Comparison of ENCODE assay signal across 23 mouse cellular contexts in genomic region chr5:66220620-66221019, GRCm38 (mm10). TPM values are rescaled to one million over a fixed set of nuclear protein-coding genes. Genes with fewer than 3 reads are reported as not detected.
DNase-seq lines count a peak whose midpoint lies in the region; ATAC-seq and TF ChIP-seq lines count a peak whose summit lies in the region.
"Had no signal": no experiment of that assay in that cellular context is flagged by ENCODE, and none has a peak within 500 bp of the region (broad histone marks: within the 10 kb centered on the region; RNA-seq: fewer than 3 reads in every experiment).

No protein-coding gene starts in this region.

- peaks cover 16% of the 10 kb centered on the region for H3K4me1 ChIP-seq in embryonic facial prominence, embryonic 14.5 days (ENCODE audit: control insufficient read depth, insufficient read depth, low read length)
- no peaks in the 10 kb centered on the region for H3K4me1 ChIP-seq in intestine, postnatal 0 days (replicated peaks; ENCODE audit: control insufficient read depth, insufficient read depth, low read length)
- no peaks in the 10 kb centered on the region for H3K4me1 ChIP-seq in stomach, postnatal 0 days (replicated peaks; ENCODE audit: control insufficient read depth, insufficient read depth)
- peaks cover 14% of the 10 kb centered on the region for H3K4me1 ChIP-seq in kidney, embryonic 16.5 days (ENCODE audit: insufficient read depth, low read length)
- H3K4me1 ChIP-seq in kidney, embryonic 15.5 days: peaks cover 27% of the 10 kb centered on the region
- H3K4me1 ChIP-seq: heart, embryonic 12.5 days had no signal

- no peak for ATAC-seq in embryonic facial prominence, embryonic 14.5 days (ENCODE audit: low read depth)
- ATAC-seq in intestine, postnatal 0 days: peak; percentile 58; the same call in 1 of the 2 replicates
- ATAC-seq in stomach, postnatal 0 days (ENCODE audit: low FRiP score, low TSS enrichment): peak; percentile 78
- ATAC-seq in kidney, embryonic 16.5 days (ENCODE audit: low FRiP score, low TSS enrichment): no peak
- ATAC-seq in kidney, embryonic 15.5 days (replicated peaks; ENCODE audit: low FRiP score): no peak
- ATAC-seq: forebrain, embryonic 16.5 days had no signal

- no peak for TF ChIP-seq EP300 in stomach, postnatal 0 days (optimal IDR thresholded peaks at IDR 0.05)

- no peaks in the 10 kb centered on the region for H3K36me3 ChIP-seq in embryonic facial prominence, embryonic 14.5 days (ENCODE audit: control insufficient read depth, insufficient read depth, low read length)
- no peaks in the 10 kb centered on the region for H3K36me3 ChIP-seq in intestine, postnatal 0 days (ENCODE audit: control insufficient read depth, insufficient read depth)
- H3K36me3 ChIP-seq in stomach, postnatal 0 days (ENCODE audit: control insufficient read depth, insufficient read depth, low read length): no peaks in the 10 kb centered on the region
- no peaks in the 10 kb centered on the region for H3K36me3 ChIP-seq in kidney, embryonic 16.5 days (ENCODE audit: insufficient read depth, low read length)
- no peaks in the 10 kb centered on the region for H3K36me3 ChIP-seq in kidney, embryonic 15.5 days
- H3K36me3 ChIP-seq: embryonic facial prominence, embryonic 15.5 days; heart, embryonic 12.5 days; hindbrain, embryonic 10.5 days had no signal

- no peak overlapping the region for H3K9ac ChIP-seq in embryonic facial prominence, embryonic 14.5 days (ENCODE audit: low read depth, low read length)
- no peak overlapping the region for H3K9ac ChIP-seq in intestine, postnatal 0 days (ENCODE audit: low read depth, low read length)
- no peak overlapping the region for H3K9ac ChIP-seq in stomach, postnatal 0 days (ENCODE audit: low read length)
- H3K9ac ChIP-seq in kidney, embryonic 16.5 days (replicated peaks; ENCODE audit: low read length): no peak overlapping the region
- H3K9ac ChIP-seq in kidney, embryonic 15.5 days: no peak overlapping the region
- H3K9ac ChIP-seq: embryonic facial prominence, embryonic 15.5 days; heart, embryonic 12.5 days; hindbrain, embryonic 14.5 days had no signal

- 86% methylated on average over 9 of the region's 9 CpGs for WGBS in embryonic facial prominence, embryonic 14.5 days
- WGBS in intestine, postnatal 0 days: 45% methylated on average over 9 of the region's 9 CpGs
- WGBS in stomach, postnatal 0 days: 59% methylated on average over 9 of the region's 9 CpGs
- 71% methylated on average over 9 of the region's 9 CpGs for whole genome bisulfite sequencing in kidney, embryonic 16.5 days
- WGBS in kidney, embryonic 15.5 days: 75% methylated on average over 9 of the region's 9 CpGs

- intact Hi-C loops in gastrocnemius, adult 2 months (cut with DNase I): no loop called here

- no peaks in the 10 kb centered on the region for H3K9me3 ChIP-seq in embryonic facial prominence, embryonic 14.5 days (ENCODE audit: control insufficient read depth, low read length)
- H3K9me3 ChIP-seq in intestine, postnatal 0 days (ENCODE audit: control insufficient read depth): no peaks in the 10 kb centered on the region
- no peaks in the 10 kb centered on the region for H3K9me3 ChIP-seq in stomach, postnatal 0 days (ENCODE audit: control insufficient read depth, low read length)
- no peaks in the 10 kb centered on the region for H3K9me3 ChIP-seq in kidney, embryonic 16.5 days (ENCODE audit: low read length)
- no peaks in the 10 kb centered on the region for H3K9me3 ChIP-seq in kidney, embryonic 15.5 days (replicated peaks)
- H3K9me3 ChIP-seq: embryonic facial prominence, embryonic 15.5 days; heart, embryonic 12.5 days; hindbrain, embryonic 10.5 days had no signal

- H3K27me3 ChIP-seq in embryonic facial prominence, embryonic 14.5 days (replicated peaks; ENCODE audit: control insufficient read depth, insufficient read depth, low read length): no peaks in the 10 kb centered on the region
- no peaks in the 10 kb centered on the region for H3K27me3 ChIP-seq in intestine, postnatal 0 days (replicated peaks; ENCODE audit: control insufficient read depth, insufficient read depth, low read length)
- no peaks in the 10 kb centered on the region for H3K27me3 ChIP-seq in stomach, postnatal 0 days (ENCODE audit: control insufficient read depth, insufficient read depth, low read length)
- H3K27me3 ChIP-seq in kidney, embryonic 16.5 days (ENCODE audit: insufficient read depth, low read length): no peaks in the 10 kb centered on the region
- H3K27me3 ChIP-seq in kidney, embryonic 15.5 days: no peaks in the 10 kb centered on the region
- H3K27me3 ChIP-seq: embryonic facial prominence, embryonic 15.5 days; heart, embryonic 12.5 days had no signal

- no peak overlapping the region for H3K4me3 ChIP-seq in embryonic facial prominence, embryonic 14.5 days (ENCODE audit: low read depth, low read length)
- H3K4me3 ChIP-seq in intestine, postnatal 0 days (ENCODE audit: low read depth, low read length): no peak overlapping the region
- no peak overlapping the region for H3K4me3 ChIP-seq in stomach, postnatal 0 days (ENCODE audit: low read depth, low read length)
- no peak overlapping the region for H3K4me3 ChIP-seq in kidney, embryonic 16.5 days (ENCODE audit: low read length)
- no peak overlapping the region for H3K4me3 ChIP-seq in kidney, embryonic 15.5 days (replicated peaks)
- H3K4me3 ChIP-seq in gastrocnemius, adult 2 months: no peak overlapping the region
- H3K4me3 ChIP-seq: embryonic facial prominence, embryonic 15.5 days; erythroblast, embryonic 14.5 days; heart, embryonic 12.5 days; hindbrain, embryonic 10.5 days had no signal

- TF ChIP-seq CTCF in intestine, postnatal 0 days (IDR thresholded peaks at IDR 0.05; ENCODE audit: low read depth): no peak
- TF ChIP-seq CTCF in stomach, postnatal 0 days (IDR thresholded peaks at IDR 0.05; ENCODE audit: low read depth): no peak
- TF ChIP-seq CTCF in gastrocnemius, adult 2 months (IDR thresholded peaks at IDR 0.05): no peak

- H3K27ac ChIP-seq in embryonic facial prominence, embryonic 14.5 days (replicated peaks; ENCODE audit: low read depth, low read length): 0 out of 2 replicates have a peak overlapping the region, but pooled peaks have one; percentile 11
- peak overlapping the region; percentile 41; the same call in 1 of the 2 replicates for H3K27ac ChIP-seq in intestine, postnatal 0 days (ENCODE audit: low read depth, low read length)
- no peak overlapping the region for H3K27ac ChIP-seq in stomach, postnatal 0 days (replicated peaks)
- no peak overlapping the region for H3K27ac ChIP-seq in kidney, embryonic 16.5 days (ENCODE audit: low read length)
- H3K27ac ChIP-seq in kidney, embryonic 15.5 days: no peak overlapping the region
- H3K27ac ChIP-seq in gastrocnemius, adult 2 months: no peak overlapping the region
- H3K27ac ChIP-seq: embryonic facial prominence, embryonic 15.5 days; hindbrain, embryonic 10.5 days; hindbrain, embryonic 14.5 days had no signal

- no peak overlapping the region for H3K4me2 ChIP-seq in embryonic facial prominence, embryonic 14.5 days (ENCODE audit: low read depth, low read length)
- no peak overlapping the region for H3K4me2 ChIP-seq in intestine, postnatal 0 days (replicated peaks; ENCODE audit: low read depth)
- H3K4me2 ChIP-seq in stomach, postnatal 0 days (replicated peaks; ENCODE audit: low read depth): no peak overlapping the region
- no peak overlapping the region for H3K4me2 ChIP-seq in kidney, embryonic 16.5 days (replicated peaks; ENCODE audit: low read depth, low read length)
- no peak overlapping the region for H3K4me2 ChIP-seq in kidney, embryonic 15.5 days
- H3K4me2 ChIP-seq: embryonic facial prominence, embryonic 15.5 days; heart, embryonic 12.5 days; hindbrain, embryonic 14.5 days had no signal

- peak; percentile 74 for DNase-seq in R1 (ENCODE audit: low read depth, low spot score)
- no peak for DNase-seq in embryonic facial prominence, embryonic 14.5 days (ENCODE audit: low spot score)
- peak; percentile 60 for DNase-seq in stomach, postnatal 0 days (ENCODE audit: low spot score)
- DNase-seq in gastrocnemius, adult 2 months: no peak
- DNase-seq: adrenal gland, adult 2 months; adrenal gland, postnatal 25 days; cerebellum, adult 2 months; cerebellum, postnatal 14 days; embryo, embryonic 11 days; gastrocnemius, postnatal 25 days; kidney, adult 18-20 months had no signal

RNA-seq across cellular contexts. Expression of gene Nsun7, which starts 39.1 kb away (rescaled TPM):
- polyA plus RNA-seq in embryonic facial prominence, embryonic 14.5 days (2014; fragmentation: Nextera tagmentation; extraction: Ambion mirVana): 0.65 and 0.97 TPM in 2 replicates
- polyA plus RNA-seq in intestine, postnatal 0 days (2015; fragmentation: Nextera tagmentation; extraction: Ambion mirVana): 0.05 and 0.09 TPM in 2 replicates
- polyA plus RNA-seq in stomach, postnatal 0 days (2015; fragmentation: Nextera tagmentation; extraction: Ambion mirVana): 0.06 and 0.10 TPM in 2 replicates
- 0.24 and 0.69 TPM in 2 replicates for polyA plus RNA-seq in kidney, embryonic 16.5 days (2015; fragmentation: Nextera tagmentation; extraction: Ambion mirVana)
- polyA plus RNA-seq in kidney, embryonic 15.5 days (2015; fragmentation: Nextera tagmentation; extraction: Ambion mirVana): 0.32 and 0.44 TPM in 2 replicates
- total RNA-seq in gastrocnemius, adult 2 months (2021): under 1 TPM in 1 of 2 experiments, not detected in 1; 0.05 TPM
- total RNA-seq: gastrocnemius, postnatal 25 days; granulocyte monocyte progenitor cell, adult 5-6 weeks; heart, postnatal 25 days; MEL had no signal
- polyA plus RNA-seq: erythroblast, embryonic 14.5 days had no signal

RNA-seq across cellular contexts. Expression of gene Rbm47, which starts 47.7 kb away (rescaled TPM):
- polyA plus RNA-seq in embryonic facial prominence, embryonic 14.5 days (2014; fragmentation: Nextera tagmentation; extraction: Ambion mirVana): 6.7 and 10.4 TPM in 2 replicates
- 146 and 175 TPM in 2 replicates for polyA plus RNA-seq in intestine, postnatal 0 days (2015; fragmentation: Nextera tagmentation; extraction: Ambion mirVana)
- polyA plus RNA-seq in stomach, postnatal 0 days (2015; fragmentation: Nextera tagmentation; extraction: Ambion mirVana): 70.7 and 73.2 TPM in 2 replicates
- polyA plus RNA-seq in kidney, embryonic 16.5 days (2015; fragmentation: Nextera tagmentation; extraction: Ambion mirVana): 75.0 and 85.6 TPM in 2 replicates
- 60.6 and 64.7 TPM in 2 replicates for polyA plus RNA-seq in kidney, embryonic 15.5 days (2015; fragmentation: Nextera tagmentation; extraction: Ambion mirVana)
- total RNA-seq in gastrocnemius, adult 2 months (2021): under 1 TPM; 0.64 to 0.66 TPM
- total RNA-seq: MEL had no signal

Comparison
In these comparisons a context has a peak if more than half of its experiments do, and no peak if none do; other contexts are left out.
1. DNase-seq: peak in R1 (single experiment) and stomach, postnatal 0 days (single experiment); none in embryonic facial prominence, embryonic 14.5 days (single experiment) and gastrocnemius, adult 2 months (single experiment).
2. ATAC-seq: peak in intestine, postnatal 0 days (single experiment) and stomach, postnatal 0 days (single experiment); none in embryonic facial prominence, embryonic 14.5 days (single experiment), kidney, embryonic 16.5 days (single experiment) and kidney, embryonic 15.5 days (single experiment).
3. H3K27ac ChIP-seq: peak in embryonic facial prominence, embryonic 14.5 days (single experiment) and intestine, postnatal 0 days (single experiment); none in stomach, postnatal 0 days (single experiment), kidney, embryonic 16.5 days (single experiment), kidney, embryonic 15.5 days (single experiment) and gastrocnemius, adult 2 months (single experiment).